Mouse (Mus musculus) retina, postnatal 7 days (tissue): ENCODE measurements around the gene Snrnp25.
"Not testable (repeated sequence)": the region's sequence is repeated elsewhere in the genome, so short reads cannot be mapped to it uniquely, and the experiment has no call there.

Experiments used
- DNase-seq: peaks from one replicate; pipeline ENCODE4 v3.0.0-alpha.2; 2012; ENCODE audit warnings: low read depth, low spot score

Gene Snrnp25

DNA sequence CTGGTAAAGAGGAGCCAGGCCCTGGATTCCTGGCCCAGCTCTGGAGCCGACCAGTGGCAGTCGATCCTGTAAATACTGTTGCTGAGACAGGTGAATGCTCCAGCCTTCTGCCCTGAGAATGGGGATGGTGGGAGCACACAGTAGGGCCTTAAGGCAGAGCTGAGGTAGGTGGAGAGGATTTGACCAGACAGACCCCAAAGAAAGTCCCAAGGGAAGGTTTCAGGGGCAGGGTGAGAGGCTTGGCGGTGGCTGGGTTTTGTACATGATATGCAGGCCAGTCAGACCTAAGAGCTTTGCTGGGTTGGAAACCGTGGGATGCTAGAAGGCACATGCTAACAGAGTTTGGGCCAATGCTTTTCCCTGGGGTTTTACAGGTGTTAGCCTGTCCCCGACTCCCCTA lies 10.6 kb upstream of the Snrnp25 start:
- no peak for DNase-seq

DNA sequence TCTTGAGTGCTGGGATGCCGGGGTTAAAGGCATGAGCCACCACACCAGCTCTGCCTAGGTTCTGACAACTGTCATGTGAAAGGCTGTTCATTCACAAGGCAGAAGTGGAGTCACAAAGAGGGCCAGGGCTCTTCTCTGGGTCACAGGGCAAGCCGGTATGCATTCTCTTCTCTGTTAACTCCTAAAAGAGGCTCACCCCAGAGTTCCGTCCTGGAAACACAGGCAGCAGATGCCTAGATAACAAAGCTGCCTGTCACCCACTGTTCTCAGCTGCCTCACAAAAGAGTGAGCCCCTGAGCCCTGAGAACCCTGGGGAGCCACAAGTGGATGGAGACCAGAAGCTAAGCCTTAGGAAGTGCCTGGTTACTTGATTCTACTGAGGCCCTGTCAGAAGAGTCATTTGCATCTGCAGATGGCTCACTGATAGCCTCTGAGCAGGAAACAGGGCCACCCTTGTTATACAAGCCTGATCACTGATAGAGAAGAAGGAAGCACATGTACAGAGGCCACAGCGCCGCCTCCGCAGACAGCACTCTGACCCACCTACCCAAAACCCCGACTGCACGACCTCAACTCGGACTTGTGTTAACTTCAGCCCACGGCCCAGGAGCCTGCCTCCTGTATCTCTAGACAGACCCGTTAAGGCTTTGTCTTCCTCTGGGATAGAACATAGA lies 9.2 kb upstream of the Snrnp25 start:
- no peak for DNase-seq

DNA sequence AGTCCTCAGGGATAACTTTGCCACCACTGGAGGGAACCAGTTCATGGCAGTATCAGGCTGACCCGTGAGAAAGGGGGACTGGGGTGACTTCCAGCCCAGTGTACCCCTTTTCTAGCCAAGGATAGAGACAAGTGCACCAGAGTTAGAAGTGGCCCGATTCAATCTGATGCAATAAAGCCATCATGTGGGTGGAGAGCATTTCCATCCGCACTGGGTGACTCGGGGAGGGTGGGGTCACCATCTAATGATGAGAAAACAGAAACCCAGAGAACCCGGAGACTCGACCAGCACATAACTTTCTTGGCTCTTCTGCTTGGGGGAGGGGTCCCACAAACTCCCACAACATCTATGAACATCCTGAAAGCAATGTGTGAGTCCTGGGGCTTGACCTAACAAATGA lies 8.5 kb upstream of the Snrnp25 start:
- no peak for DNase-seq

DNA sequence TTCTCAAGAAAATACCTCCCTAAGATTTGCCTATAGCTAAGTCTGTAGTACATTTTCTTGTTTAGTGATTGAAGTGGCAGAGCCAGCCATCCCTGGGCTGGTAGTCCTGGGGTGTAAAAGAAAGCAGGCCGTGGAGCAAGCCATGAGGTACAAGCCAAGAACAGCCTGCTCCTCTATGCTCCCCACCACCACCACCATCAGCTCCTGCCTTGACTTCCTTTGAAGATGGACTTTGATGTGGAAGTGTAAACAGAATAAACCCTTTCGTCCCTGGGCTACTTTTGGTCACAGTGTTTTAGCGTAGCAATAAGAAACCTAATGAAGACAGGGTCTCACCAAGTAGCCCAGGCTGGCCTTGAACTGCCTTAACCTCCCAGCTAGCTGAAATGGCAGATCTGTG lies 7.4 kb upstream of the Snrnp25 start:
- no peak for DNase-seq

DNA sequence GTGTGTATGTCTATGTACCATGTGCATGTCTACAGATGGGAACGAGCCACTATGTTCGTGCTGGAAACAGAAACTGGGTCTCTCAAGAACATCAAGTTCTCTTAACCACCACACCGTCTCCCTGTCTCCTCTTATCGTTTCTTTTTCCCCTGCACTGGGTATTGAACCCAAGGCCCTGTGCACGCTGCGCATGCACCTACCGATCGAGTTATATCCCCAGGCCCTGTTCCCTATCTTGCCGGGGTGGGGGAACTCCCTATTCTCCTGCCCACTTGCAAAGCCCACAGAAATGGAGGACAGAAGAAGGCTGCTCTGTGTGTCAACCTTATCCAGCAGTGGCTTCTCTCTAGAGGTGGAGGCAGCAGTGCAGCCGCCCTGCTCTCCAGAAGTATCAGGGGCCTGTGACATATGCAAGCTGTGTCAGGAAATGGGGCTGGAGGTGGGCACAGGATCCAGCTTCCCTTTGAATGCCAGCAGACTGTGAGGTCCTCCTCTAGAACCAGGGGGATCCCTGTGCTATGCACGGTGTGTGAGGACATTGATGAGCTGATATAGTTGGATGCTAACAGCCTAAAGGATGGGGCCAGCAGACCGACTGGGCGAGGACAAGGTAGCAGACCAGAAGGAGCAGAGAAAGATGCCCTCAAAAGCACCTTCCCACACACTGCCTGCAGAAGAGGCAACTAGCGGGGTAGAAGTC lies 6.8 kb upstream of the Snrnp25 start:
- no peak for DNase-seq

DNA sequence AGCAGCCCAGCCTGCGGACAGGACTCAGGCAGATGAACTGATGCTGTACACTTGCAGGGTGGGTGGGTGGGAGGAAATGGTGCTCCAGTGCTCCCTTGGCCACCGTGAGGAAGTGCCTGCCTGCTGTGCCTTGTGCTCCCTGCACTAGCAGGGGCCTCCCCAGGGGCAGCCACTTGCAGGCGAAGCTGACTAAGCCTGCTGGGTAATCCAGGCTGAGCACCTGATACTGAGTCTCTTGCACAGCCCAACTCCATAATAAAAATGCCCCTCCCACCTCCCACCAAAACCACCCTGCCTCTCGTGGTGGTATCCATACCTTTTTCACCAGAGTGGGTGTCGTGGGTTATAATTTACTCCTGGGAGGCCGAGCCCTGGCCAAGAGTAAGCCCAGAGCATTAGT lies 6.0 kb upstream of the Snrnp25 start:
- DNase-seq: no peak

DNA sequence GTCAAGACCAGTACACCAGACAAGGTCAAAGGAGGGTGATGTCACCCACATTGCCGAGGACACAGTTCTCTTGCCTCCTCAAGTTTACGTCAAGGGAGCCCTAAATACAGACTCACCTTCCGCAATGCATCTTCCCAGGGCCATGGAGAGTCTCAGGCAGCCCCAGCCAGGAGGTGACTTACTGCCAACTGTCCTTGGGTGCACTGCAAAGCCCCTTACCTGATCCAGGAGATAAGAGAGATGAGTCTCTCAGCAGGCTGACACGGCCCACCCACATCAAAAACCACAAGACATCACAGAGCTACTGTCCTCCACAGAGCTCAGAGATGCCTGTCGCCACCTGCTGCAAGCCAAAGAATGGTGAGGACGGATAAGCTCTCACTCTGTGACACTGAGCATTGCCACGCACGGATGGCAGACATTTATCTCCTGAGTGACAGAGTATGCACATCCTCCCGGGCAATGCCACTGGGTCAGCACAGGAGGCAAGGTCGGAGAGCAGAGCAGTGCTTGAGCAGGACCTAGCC lies 5.1 kb upstream of the Snrnp25 start, which contains the start of gene Il9r:
Gene Il9r (minus strand): TSS at position 205 of the 527 bp plus-strand sequence.
- DNase-seq: no peak

DNA sequence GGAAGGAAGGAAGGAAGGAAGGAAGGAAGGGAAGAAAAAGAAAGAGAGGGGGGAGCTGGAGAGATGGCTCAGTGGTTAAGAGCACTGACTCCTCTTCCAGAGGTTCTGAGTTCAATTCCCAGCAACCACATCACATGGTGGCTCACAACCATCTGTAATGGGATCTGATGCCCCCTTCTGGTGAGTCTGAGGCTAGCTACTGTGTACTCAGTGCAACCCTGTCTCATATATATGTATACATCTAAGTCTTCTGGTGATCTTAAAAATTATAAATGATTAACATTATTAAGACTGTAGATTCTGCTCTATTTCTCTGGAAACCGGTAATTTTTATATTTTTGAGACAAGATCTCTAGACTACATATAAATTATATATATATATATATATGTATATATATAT lies 4.2 kb upstream of the Snrnp25 start:
- DNase-seq: not testable (repeated sequence)

DNA sequence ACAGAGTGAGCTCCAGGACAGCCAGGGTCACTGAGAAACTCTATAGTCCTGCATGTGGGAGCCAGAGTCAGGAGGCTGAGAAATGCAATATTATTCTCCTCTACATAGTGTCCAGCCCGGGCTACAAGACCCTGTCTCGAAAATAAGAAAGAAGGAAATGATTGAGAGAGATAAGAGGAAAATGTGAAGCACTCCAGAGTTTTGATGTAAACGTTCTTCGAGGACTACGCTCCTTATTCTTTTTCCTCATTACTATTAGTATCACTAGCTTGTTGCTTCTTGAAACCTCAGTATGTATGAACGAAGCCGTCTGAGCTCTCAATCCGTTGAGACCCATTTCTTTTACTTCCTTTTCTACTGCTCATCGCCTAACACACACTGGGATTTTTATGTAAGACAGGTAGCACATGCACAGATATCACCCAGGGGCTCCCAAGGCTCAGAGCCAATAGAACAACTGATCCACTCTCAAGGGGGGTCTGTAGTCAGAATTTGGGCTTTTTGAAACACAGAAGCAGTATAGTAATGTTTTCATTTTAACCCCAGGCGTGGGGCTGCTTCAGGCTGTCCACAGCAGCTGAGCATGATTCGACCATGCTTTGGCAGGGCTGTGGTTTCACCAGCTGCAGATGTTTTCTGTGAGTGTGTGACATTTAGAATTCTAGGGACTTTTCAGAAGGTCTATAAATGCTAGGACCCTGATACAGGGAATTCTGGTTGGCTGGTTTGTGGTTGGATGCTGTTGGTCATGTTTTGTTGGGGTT lies 3.1 kb upstream of the Snrnp25 start:
- DNase-seq: no peak

DNA sequence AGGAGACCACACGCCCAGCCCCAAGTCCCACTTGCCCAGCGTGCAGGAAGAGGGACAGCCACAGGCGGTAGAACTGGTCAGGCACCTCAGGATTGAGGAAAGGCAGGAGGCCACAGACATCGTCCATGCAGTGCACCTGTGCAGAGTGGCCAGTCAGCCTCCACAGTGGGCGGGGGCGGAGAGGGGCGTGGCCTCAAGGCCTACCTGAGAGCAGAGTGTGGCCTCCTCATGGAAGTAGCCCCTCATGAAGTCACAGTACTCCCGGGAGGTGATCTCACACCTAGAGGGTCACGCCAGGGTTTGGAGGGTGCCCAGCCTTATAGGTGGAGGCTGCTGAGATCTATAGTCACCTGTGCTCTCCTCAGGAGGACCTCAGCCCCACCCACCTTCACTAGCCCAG lies 5.4 kb downstream of the Snrnp25 start:
- DNase-seq: no peak

DNA sequence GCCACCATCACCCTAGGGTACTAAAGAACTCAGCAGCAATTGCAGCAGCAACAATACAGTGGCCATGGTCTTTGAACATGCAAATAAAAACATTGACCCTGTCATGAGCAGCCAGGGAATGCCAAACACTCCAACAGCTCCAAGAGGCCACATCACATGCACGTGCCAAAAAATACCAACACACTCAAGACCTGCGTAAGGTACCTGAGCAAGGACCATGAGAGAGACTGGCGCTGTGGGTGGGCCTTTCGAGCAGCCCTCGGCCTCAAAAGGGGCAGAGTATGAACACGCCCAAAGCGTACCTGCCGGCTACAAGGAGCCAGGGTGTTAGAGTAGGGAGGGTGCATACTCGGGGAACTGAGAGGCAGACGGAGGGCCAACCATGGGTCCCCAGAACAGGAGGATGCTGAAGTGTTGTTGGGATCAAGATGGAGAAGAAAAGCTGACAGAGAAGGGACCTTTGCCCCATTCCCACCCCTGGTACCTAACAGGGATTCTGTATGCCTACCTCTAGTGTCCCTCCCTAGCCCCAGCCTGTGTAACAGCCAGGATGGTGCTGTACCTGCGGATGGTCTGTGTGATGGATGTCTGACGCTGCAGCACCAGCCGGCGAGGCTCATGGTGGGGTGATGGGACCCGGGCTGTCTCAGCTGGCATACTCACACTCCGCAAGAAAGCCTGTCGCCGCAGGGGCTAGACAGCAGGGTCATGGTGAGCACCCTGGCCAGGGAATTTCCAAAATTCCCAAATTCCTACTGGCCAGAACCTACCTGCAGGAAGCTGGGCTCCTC lies 10.4 kb downstream of the Snrnp25 start:
- no peak for DNase-seq

DNA sequence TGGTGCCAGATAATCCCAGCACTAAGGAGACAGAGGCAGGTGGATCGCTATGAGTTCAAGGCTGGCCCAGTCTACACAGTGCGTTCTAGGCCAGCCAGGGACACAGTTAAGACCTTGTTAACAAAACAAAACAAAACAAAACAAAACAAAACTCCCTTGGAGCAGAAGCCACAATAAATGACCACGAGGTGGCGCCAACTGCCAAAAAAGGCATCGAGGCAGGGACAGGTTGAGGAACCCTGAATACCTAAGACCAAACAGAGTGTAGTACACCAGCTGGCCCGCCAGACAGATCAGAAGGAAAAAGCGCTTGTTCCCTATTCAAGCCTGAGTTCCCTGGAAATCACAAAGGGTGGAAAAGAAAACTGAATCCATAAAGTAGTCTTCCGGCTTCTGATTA lies 11.6 kb downstream of the Snrnp25 start:
- DNase-seq: peak; percentile 79

DNA sequence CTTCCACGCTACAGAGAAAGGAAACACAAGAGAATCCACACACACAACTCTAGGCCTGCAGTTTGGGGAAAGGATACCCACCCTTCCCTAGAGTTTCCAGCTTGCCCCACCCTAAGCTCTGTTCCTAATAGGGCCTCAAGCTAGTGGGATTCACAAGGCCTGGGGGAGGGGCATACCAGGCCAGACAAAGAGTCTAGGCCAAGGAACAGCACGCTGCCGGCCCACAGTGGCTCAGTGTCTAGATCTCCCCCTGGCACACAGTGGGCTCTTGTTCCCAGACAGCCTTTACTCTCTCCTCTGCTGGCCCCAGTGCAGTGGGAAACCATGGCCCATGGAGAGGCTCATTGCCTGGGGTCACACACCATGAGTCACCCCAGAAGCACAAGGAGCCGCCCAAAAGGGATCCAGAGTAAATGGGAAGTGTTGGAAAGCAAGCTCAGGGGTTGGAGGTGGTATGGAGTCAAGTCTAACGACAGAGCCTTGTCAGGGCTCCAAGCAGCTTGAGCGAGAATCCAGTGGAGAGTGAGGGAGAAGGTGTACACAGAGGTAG lies 13.4 kb downstream of the Snrnp25 start:
- no peak for DNase-seq

DNA sequence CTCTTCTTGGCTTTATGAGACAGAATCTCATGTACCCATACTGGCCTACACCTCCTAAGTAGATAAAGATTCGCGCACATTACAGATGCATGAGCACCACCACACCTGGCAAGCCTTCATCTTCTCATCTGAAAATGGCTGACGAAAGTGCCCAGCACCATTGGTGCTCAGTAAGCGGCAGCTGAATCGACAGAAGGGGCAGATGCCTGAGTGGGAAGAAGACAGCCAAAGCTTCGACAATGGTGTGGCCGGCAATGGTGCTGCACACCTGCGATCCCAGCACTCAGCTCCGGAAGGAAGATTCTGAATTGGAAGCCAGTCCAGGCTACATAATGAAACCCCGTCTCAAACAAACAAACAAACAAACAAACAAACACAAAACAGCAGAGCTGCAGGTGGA lies 14.1 kb downstream of the Snrnp25 start:
- no peak for DNase-seq

DNA sequence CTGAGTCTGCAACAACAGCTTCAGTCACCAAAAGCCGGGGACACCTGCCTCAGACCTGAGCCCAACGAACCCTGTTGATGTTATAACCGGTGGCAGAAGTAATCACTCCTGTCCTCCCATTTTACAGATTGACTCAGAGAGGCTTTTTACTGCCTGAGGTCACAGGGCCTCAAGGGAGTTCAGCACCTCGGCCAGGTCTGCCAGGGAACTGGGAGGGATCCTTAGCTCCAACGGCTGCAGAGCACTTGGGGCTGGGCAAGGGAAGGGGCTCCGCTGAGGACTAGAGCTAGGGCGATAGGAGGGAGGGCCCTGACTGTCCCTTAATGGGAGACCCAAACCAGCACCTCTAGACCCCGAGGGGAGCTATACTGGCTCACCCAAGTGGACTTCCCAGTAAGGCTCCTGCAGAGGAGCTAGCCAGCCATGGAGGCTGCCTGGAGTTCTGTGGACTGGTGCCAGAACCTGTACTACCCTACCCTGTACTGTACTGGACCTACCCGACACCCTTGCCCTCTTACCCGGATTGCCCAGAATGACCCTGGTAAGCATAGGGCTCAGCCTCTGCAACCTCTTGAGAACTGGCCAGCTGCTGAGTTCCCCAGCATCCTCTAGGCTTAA lies 15.5 kb downstream of the Snrnp25 start:
- DNase-seq: no peak

DNA sequence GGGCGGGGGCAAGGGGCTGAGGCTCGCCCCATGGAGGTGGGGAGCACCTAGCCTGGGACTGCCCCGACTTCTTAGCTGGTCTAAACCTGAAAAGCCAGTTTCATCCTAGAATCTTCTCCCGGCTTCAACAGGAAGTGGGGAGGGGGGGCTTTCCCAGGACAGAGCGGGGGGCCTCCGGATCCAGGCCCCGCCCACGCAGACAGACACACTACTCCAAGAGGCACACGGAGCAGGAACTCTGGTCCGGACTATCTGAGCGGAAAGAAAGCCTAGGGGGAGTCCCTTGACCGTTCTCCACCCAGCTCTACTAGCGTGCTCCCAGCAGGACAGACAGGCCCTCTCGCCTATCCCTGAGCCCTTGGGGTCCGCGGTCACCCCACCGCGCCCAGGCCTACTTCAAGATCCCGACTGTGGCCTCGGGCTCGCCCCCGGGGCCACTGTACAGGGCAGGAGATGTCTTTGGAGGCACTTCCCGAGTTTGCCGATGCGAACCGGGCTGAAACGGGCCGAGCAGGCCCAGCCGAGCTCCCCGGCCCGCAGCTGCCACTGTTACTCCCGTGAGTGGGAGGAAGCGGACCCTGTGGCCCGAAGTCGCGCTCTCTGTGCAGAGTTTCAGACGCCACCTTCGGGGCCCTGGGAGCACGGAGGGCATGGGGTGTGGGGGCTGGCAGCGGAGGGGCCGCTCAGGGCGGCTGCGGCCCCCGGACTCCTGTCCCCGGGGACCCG lies 16.2 kb downstream of the Snrnp25 start:
- DNase-seq: no peak

DNA sequence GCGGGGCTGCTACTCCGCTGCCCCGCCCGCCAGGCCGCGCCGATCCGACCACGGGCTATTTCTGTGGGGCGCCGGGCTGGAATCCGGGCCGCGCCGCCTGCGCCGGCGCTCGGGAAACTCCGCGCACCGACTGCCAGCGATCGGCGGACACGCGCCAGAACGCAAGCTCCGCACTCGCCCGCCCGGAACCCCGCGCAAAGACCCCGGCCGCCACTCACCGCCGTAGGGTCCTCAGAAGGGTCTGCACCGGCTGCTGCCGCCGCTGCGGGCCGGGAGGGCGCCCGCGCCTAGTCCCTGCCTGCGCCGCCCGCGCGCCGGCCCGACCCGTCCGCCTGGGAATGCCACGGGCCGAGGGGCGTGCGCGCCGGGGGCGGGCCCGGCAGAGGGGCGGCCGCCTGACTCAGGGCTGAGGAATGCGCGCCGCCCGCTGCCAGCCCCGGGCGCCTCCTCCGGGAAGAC lies 16.8 kb downstream of the Snrnp25 start, which contains the start of gene Rhbdf1:
Gene Rhbdf1 (minus strand): TSS at position 350 of the 459 bp plus-strand sequence.
- no peak for DNase-seq

DNA sequence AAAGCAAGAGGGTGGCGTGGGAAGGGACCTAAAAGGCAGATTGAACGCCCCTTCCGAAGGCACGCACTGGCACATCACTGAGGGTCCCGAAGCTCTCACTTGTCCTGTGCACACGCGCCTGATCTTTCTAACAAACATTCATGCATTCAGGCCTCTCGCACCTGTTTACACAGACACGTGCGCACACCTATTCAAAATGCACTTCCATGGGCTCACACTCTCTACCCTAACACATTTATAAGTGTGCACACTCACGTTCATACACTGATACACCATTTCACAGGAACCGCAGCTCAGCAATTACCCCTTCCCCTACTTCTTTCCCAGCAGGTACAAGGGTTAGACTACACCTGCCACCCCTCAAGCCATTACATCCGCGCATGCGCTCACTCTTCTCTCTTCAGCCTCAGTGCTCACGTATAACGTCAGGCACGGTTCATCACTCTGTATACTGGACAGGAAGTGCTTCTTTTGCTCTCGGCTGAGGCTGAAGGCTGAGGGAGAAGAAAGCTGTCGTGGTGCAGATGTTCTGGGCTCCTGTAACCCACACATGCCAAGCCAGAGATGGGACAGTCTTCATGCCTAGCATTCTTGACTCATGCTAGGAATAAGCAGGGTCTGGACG lies 17.5 kb downstream of the Snrnp25 start:
- DNase-seq: no peak

DNA sequence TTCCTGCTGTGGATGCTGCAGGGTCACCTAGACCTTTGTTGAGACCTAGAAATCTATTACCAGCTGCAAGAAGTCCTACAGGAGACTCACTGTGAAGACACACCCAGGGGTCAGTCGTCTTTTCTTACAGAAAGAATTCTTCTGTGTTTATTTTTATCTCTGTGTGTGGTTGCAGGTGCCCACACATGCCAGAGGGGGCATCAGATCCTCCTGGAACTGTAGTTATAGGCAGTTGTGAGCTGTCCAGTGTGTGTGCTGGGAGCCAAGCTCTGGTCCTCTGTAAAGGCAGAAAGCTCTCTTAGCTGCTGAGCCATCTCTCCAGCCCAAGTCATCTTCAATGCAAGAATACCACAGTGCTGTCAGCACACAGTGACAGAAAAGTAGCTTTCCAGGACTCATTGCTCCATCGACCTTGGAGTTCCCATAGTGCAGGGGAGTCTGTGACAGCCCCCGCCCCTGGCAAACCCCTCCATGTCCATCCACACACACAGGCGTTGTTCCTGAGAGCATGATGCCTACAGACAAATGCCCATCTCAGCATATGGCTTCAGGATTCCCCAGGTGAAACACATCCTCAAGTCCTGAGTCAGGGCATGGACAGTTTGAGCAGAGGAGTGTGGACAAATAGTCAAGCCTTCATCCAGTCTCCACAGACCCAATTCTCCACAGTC lies 18.2 kb downstream of the Snrnp25 start:
- no peak for DNase-seq
